Mouse (Mus musculus) heart, postnatal 25 days (tissue): ENCODE data around the gene Vmn2r1. TPM values are rescaled to one million over a fixed set of nuclear protein-coding genes. Genes with fewer than 3 reads are reported as not detected.

Experiments used
- DNase-seq: peaks from one replicate; pipeline ENCODE4 v3.0.0; 2022; ENCODE audit warnings: low spot score
- intact Hi-C: fragments of 180-260 bp; cut with DNase I; formaldehyde crosslinking; loops from one replicate; pipeline ENCODE4 v1.15.1; 2025
- total RNA-seq, 2 experiments: library from RNA; stranded (reverse); gene quantifications; 2 replicates each; pipeline ENCODE4 v1.2.3; 2021

The Vmn2r1 gene
- not detected for total RNA-seq

DNA sequence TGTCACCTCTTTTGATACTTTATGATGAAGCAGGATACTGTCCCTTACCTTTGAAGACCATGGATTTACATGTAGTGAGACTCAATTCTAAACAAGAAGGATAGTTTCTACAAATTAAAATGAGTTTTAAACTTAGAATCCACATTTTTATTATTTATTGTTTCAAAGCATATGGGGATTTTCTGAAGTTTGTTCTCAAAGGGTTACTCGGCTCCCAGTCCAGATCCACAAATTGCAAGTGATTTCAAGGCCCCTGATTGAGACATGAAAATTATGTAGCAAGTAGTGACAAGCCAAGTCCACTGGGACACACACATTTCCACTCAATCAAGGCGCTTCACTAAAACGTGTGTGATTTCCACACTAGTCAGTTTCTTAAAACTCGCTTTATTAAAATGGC is at the start of gene Vmn2r1:
Gene Vmn2r1 (plus strand): TSS at position 301 of the 400 bp plus-strand sequence.
- DNase-seq: no peak
- intact Hi-C loops: no loop called here

- intact Hi-C loops: loop anchor here (2.0 kb wide), 2 partner anchors 269 to 753 kb away; no protein-coding TSS in a partner anchor
- DNase-seq: no peak
These were observed 43.1 kb upstream of the Vmn2r1 start for GRCm38 (mm10) chr3:64038136-64038841.

- intact Hi-C loops: loop anchor here (2.0 kb wide), 2 partner anchors 267 to 751 kb away; no protein-coding TSS in a partner anchor
- peak; percentile 48 for DNase-seq
These were observed 41.2 kb upstream of the Vmn2r1 start for GRCm38 (mm10) chr3:64039818-64040784.

GRCm38 (mm10) chr3:64112707-64113106 is 31.4 kb downstream of the Vmn2r1 start:
- intact Hi-C loops: no loop called here
- DNase-seq: no peak

GRCm38 (mm10) chr3:64113352-64114046 is 32.2 kb downstream of the Vmn2r1 start:
- DNase-seq: no peak

GRCm38 (mm10) chr3:64141878-64142508 is 60.6 kb downstream of the Vmn2r1 start, which contains the start of gene Vmn2r2:
Gene Vmn2r2 (minus strand): TSS chr3:64141928.
- DNase-seq: no peak
- intact Hi-C loops: no loop called here

More at GRCm38 (mm10) chr3:64113352-64114046, 32.2 kb downstream of the Vmn2r1 start:
- intact Hi-C loops: no loop called here

Other genes with a start within 250 kb of the Vmn2r1 start
- gene Plch1, start 182.1 kb upstream of the Vmn2r1 start, total RNA-seq: not detected
- 1 to 10 TPM; 8.1 TPM for gene E130311K13Rik, start 152.1 kb upstream of the Vmn2r1 start, total RNA-seq
- 10 to 100 TPM; 12.5 to 12.7 TPM for gene Slc33a1, start 116.8 kb upstream of the Vmn2r1 start, total RNA-seq
- gene Gmps, start 105.4 kb upstream of the Vmn2r1 start, total RNA-seq: 10 to 100 TPM; 24.0 to 25.5 TPM
- not detected for gene Vmn2r2, start 60.4 kb downstream of the Vmn2r1 start, total RNA-seq
- not detected for gene Vmn2r3, start 208.2 kb downstream of the Vmn2r1 start, total RNA-seq